Mouse (Mus musculus): ENCODE measurements around the gene Pkp1. TPM values are rescaled to one million over a fixed set of nuclear protein-coding genes. Genes with fewer than 3 reads are reported as not detected.
A peak's percentile ranks its signal among the peaks of the same experiment; 100 is the strongest.

The Pkp1 gene
- total and polyA plus RNA-seq, 3 experiments, result not detected

GRCm38 (mm10) chr1:135941259-135942006, 22.4 kb upstream of the Pkp1 start:
- peak; percentile 88 for DNase-seq (ENCODE audit: low read depth, low spot score)
- Histone ChIP-seq H3K36me3 (ENCODE audit: control insufficient read depth in 1 of 2, insufficient read depth in 2 of 2, low read length in 2 of 2) (peaks cover 0 to 13% of the 10 kb centered on the region in 2 experiments; a peak in 2 of 4 replicates), H3K79me2 (ENCODE audit: control insufficient read depth, insufficient read depth, low read length, poor library complexity) (no peaks in the 10 kb centered on the region), H3K9ac (ENCODE audit: control insufficient read depth, low read depth, low read length, poor library complexity, severe bottlenecking) (no peak overlapping the region), H3K27ac (ENCODE audit: control insufficient read depth, low read depth, low read length) (peak overlapping the region; percentile 49), H3K27me3 (ENCODE audit: control insufficient read depth in 1 of 2, insufficient read depth in 2 of 2, low read length in 2 of 2) (peaks cover 0 to 2% of the 10 kb centered on the region in 2 experiments; a peak in 3 of 4 replicates), H3K9me3 (replicated peaks; ENCODE audit: insufficient read depth, low read length) (no peaks in the 10 kb centered on the region), H3K4me3 (ENCODE audit: control insufficient read depth in 1 of 2, insufficient read depth in 1 of 2, low read depth in 2 of 2, low read length in 2 of 2) (no peak overlapping the region), H3K4me1 (ENCODE audit: control insufficient read depth in 1 of 2, insufficient read depth in 2 of 2, low read length in 2 of 2) (peaks cover 0 to 32% of the 10 kb centered on the region in 2 experiments; a peak in 2 of 4 replicates)
- TF ChIP-seq ETS1 (IDR thresholded peaks at IDR 0.05; ENCODE audit: low read depth, low read length) (peak; percentile 93), NELFE (IDR thresholded peaks at IDR 0.05; ENCODE audit: low read depth, low read length) (no peak), MAX (IDR thresholded peaks at IDR 0.05; ENCODE audit: low read length) (peak; percentile 20; the same call in 1 of the 2 replicates), MYC (IDR thresholded peaks at IDR 0.05; ENCODE audit: low read depth, low read length) (0 out of 2 replicates have a peak, but pooled peaks have one; percentile 52), RCOR1 (IDR thresholded peaks at IDR 0.05; ENCODE audit: low read depth, low read length) (peak; percentile 74; the same call in 1 of the 2 replicates), TAL1 (IDR thresholded peaks at IDR 0.05; ENCODE audit: low read length) (peak; percentile 97), EP300 (IDR thresholded peaks at IDR 0.05; ENCODE audit: low read depth in 1 of 2, low read length in 2 of 2) (peak; percentile 94 to 96), ZC3H11A (IDR thresholded peaks at IDR 0.05; ENCODE audit: low read depth, low read length) (no peak), TCF12 (IDR thresholded peaks at IDR 0.05; ENCODE audit: low read depth, low read length) (peak; percentile 95), JUND (IDR thresholded peaks at IDR 0.05; ENCODE audit: low read depth, low read length) (peak; percentile 42; the same call in 1 of the 2 replicates), CHD2 (IDR thresholded peaks at IDR 0.05; ENCODE audit: low read length) (no peak), NRF1 (IDR thresholded peaks at IDR 0.05; ENCODE audit: insufficient read depth, low read depth, low read length, poor library complexity, severe bottlenecking) (peak; percentile 59; the same call in 1 of the 2 replicates), TBP (IDR thresholded peaks at IDR 0.05; ENCODE audit: low read depth, low read length) (no peak), MXI1 (IDR thresholded peaks at IDR 0.05; ENCODE audit: low read depth, low read length) (no peak), UBTF (IDR thresholded peaks at IDR 0.05; ENCODE audit: borderline replicate concordance, insufficient read depth, low read depth, low read length) (no peak), BHLHE40 (IDR thresholded peaks at IDR 0.05; ENCODE audit: borderline replicate concordance, low read depth, low read length) (peak; percentile 26; the same call in 1 of the 2 replicates), GATA1 (IDR thresholded peaks at IDR 0.05; ENCODE audit: low read depth, low read length) (peak; percentile 93), SMC3 (IDR thresholded peaks at IDR 0.05; ENCODE audit: low read depth, low read length) (no peak), MEF2A (IDR thresholded peaks at IDR 0.05; ENCODE audit: extremely low read depth, insufficient replicate concordance, low read depth, low read length, poor library complexity, severe bottlenecking) (no peak), ZNF384 (IDR thresholded peaks at IDR 0.05; ENCODE audit: low read depth, low read length) (no peak)
